Comparison of ENCODE assay signal across 8 mouse cellular contexts in the genomic region with DNA sequence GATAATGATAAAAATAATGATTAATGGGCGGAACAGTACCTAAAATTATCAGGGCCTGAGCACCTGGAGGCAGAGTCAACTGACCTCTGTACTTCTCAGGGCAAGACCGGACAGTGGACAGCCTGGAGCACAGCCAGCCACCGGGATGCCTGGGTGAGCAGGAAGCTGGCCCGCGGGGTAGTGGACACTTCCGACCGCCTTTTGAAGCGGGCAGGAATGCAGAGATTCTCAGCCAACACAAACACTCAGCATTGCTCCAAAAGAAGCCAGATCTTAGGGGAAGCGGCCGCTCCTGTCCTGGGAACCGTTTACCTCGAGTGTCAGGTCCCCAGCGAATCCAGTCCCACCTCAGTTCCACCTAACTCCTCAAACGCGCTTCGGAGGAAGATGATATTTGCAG. TPM values are rescaled to one million over a fixed set of nuclear protein-coding genes. Genes with fewer than 3 reads are reported as not detected.
A peak's percentile ranks its signal among the peaks of the same experiment; 100 is the strongest.
DNase-seq lines count a peak whose midpoint lies in the region; ATAC-seq and TF ChIP-seq lines count a peak whose summit lies in the region.

No protein-coding gene starts in this region.

- intact Hi-C loops in heart, postnatal 25 days (cut with DNase I): no loop called here

- H3K27ac ChIP-seq in forebrain, embryonic 16.5 days (ENCODE audit: low read length): no peak overlapping the region
- peak overlapping the region; percentile 96 for H3K27ac ChIP-seq in intestine, postnatal 0 days (ENCODE audit: low read depth, low read length)
- H3K27ac ChIP-seq in liver, postnatal 0 days (ENCODE audit: low read depth): peak overlapping the region; percentile 75

- no peak for ATAC-seq in forebrain, embryonic 16.5 days
- no peak for ATAC-seq in intestine, postnatal 0 days
- peak; percentile 46 for ATAC-seq in liver, postnatal 0 days

- H3K9ac ChIP-seq in forebrain, embryonic 16.5 days (replicated peaks; ENCODE audit: low read depth, low read length): 0 out of 2 replicates have a peak overlapping the region, but pooled peaks have one; percentile 9
- H3K9ac ChIP-seq in intestine, postnatal 0 days (ENCODE audit: low read depth, low read length): peak overlapping the region; percentile 77
- peak overlapping the region; percentile 62 for H3K9ac ChIP-seq in liver, postnatal 0 days (replicated peaks)

- TF ChIP-seq EP300 in liver, postnatal 0 days (IDR thresholded peaks at IDR 0.05; ENCODE audit: low read depth): no peak

- 12% methylated on average over 16 of the region's 16 CpGs for WGBS in forebrain, embryonic 16.5 days
- 5% methylated on average over 16 of the region's 16 CpGs for WGBS in intestine, postnatal 0 days
- WGBS in liver, postnatal 0 days (ENCODE audit: insufficient replicate concordance): 8% methylated on average over 16 of the region's 16 CpGs

- DNase-seq in heart, adult 11 months: peak; percentile 95
- no peak for DNase-seq in heart, postnatal 25 days (ENCODE audit: low spot score)
- peak; percentile 27 for DNase-seq in cerebellum, adult 11 months
- DNase-seq in liver, postnatal 0 days: peak; percentile 76
- DNase-seq in retina, embryonic 14.5 days (ENCODE audit: low spot score): peak; percentile 35
- DNase-seq in layer of hippocampus, postnatal 36 days: no peak

- H3K4me2 ChIP-seq in forebrain, embryonic 16.5 days (ENCODE audit: low read length): peak overlapping the region; percentile 75
- H3K4me2 ChIP-seq in intestine, postnatal 0 days (replicated peaks; ENCODE audit: low read depth): peak overlapping the region; percentile 76
- H3K4me2 ChIP-seq in liver, postnatal 0 days (ENCODE audit: low read depth, low read length): peak overlapping the region; percentile 78

- no peaks in the 10 kb centered on the region for H3K36me3 ChIP-seq in forebrain, embryonic 16.5 days (ENCODE audit: control insufficient read depth, insufficient read depth)
- H3K36me3 ChIP-seq in intestine, postnatal 0 days (ENCODE audit: control insufficient read depth, insufficient read depth): peaks cover 5% of the 10 kb centered on the region
- no peaks in the 10 kb centered on the region for H3K36me3 ChIP-seq in liver, postnatal 0 days (replicated peaks; ENCODE audit: insufficient read depth, low read length)

- TF ChIP-seq CTCF in intestine, postnatal 0 days (IDR thresholded peaks at IDR 0.05; ENCODE audit: low read depth): no peak
- no peak for TF ChIP-seq CTCF in liver, postnatal 0 days (IDR thresholded peaks at IDR 0.05; ENCODE audit: low read depth)

- peaks cover 15% of the 10 kb centered on the region for H3K27me3 ChIP-seq in forebrain, embryonic 16.5 days (replicated peaks; ENCODE audit: control insufficient read depth, insufficient read depth, low read length)
- no peaks in the 10 kb centered on the region for H3K27me3 ChIP-seq in intestine, postnatal 0 days (replicated peaks; ENCODE audit: control insufficient read depth, insufficient read depth, low read length)
- no peaks in the 10 kb centered on the region for H3K27me3 ChIP-seq in liver, postnatal 0 days (ENCODE audit: insufficient read depth, low read length)

- no peaks in the 10 kb centered on the region for H3K9me3 ChIP-seq in forebrain, embryonic 16.5 days (ENCODE audit: control insufficient read depth, low read length)
- H3K9me3 ChIP-seq in intestine, postnatal 0 days (ENCODE audit: control insufficient read depth): no peaks in the 10 kb centered on the region
- no peaks in the 10 kb centered on the region for H3K9me3 ChIP-seq in liver, postnatal 0 days (ENCODE audit: low read length)

- peak overlapping the region; percentile 39 for H3K4me3 ChIP-seq in forebrain, embryonic 16.5 days (replicated peaks; ENCODE audit: low read length)
- peak overlapping the region; percentile 54 for H3K4me3 ChIP-seq in intestine, postnatal 0 days (ENCODE audit: low read depth, low read length)
- peak overlapping the region; percentile 52 for H3K4me3 ChIP-seq in liver, postnatal 0 days (ENCODE audit: low read depth, low read length)

- peaks cover 14% of the 10 kb centered on the region for H3K4me1 ChIP-seq in forebrain, embryonic 16.5 days (replicated peaks; ENCODE audit: control insufficient read depth, insufficient read depth, low read length)
- H3K4me1 ChIP-seq in intestine, postnatal 0 days (replicated peaks; ENCODE audit: control insufficient read depth, insufficient read depth, low read length): peaks cover 11% of the 10 kb centered on the region; the same call in 1 of the 2 replicates
- peaks cover 25% of the 10 kb centered on the region for H3K4me1 ChIP-seq in liver, postnatal 0 days (ENCODE audit: insufficient read depth)

RNA-seq across cellular contexts. Expression of a gene that starts 1.0 kb away (rescaled TPM):
- 1 to 10 TPM; 5.1 to 6.9 TPM for total RNA-seq in heart, postnatal 25 days (2021)
- 5.6 and 6.4 TPM in 2 replicates for polyA plus RNA-seq in forebrain, embryonic 16.5 days (2015; fragmentation: Nextera tagmentation; extraction: Ambion mirVana)
- polyA plus RNA-seq in intestine, postnatal 0 days (2015; fragmentation: Nextera tagmentation; extraction: Ambion mirVana): 593 and 673 TPM in 2 replicates
- 194 and 201 TPM in 2 replicates for polyA plus RNA-seq in liver, postnatal 0 days (2015; fragmentation: Nextera tagmentation; extraction: Ambion mirVana)
- total RNA-seq in layer of hippocampus, postnatal 36 days (2021): 1 to 10 TPM in 1 of 2 experiments, under 1 TPM in 1; 0.58 to 1.1 TPM

RNA-seq across cellular contexts. Expression of a gene that starts 48.0 kb away (rescaled TPM):
- total RNA-seq in heart, postnatal 25 days (2021): 100 to 1,000 TPM; 246 to 290 TPM
- 1,146 and 1,367 TPM in 2 replicates for polyA plus RNA-seq in forebrain, embryonic 16.5 days (2015; fragmentation: Nextera tagmentation; extraction: Ambion mirVana)
- polyA plus RNA-seq in intestine, postnatal 0 days (2015; fragmentation: Nextera tagmentation; extraction: Ambion mirVana): 3,066 and 3,164 TPM in 2 replicates
- 2,261 and 2,342 TPM in 2 replicates for polyA plus RNA-seq in liver, postnatal 0 days (2015; fragmentation: Nextera tagmentation; extraction: Ambion mirVana)
- 100 to 1,000 TPM; 379 to 403 TPM for total RNA-seq in layer of hippocampus, postnatal 36 days (2021)

RNA-seq across cellular contexts. Expression of a gene that starts 48.1 kb away (rescaled TPM):
- 1 to 10 TPM; 4.1 to 4.7 TPM for total RNA-seq in heart, postnatal 25 days (2021)
- 22.8 and 28.6 TPM in 2 replicates for polyA plus RNA-seq in forebrain, embryonic 16.5 days (2015; fragmentation: Nextera tagmentation; extraction: Ambion mirVana)
- polyA plus RNA-seq in intestine, postnatal 0 days (2015; fragmentation: Nextera tagmentation; extraction: Ambion mirVana): 8.2 and 8.7 TPM in 2 replicates
- polyA plus RNA-seq in liver, postnatal 0 days (2015; fragmentation: Nextera tagmentation; extraction: Ambion mirVana): 5.1 and 5.5 TPM in 2 replicates
- total RNA-seq in layer of hippocampus, postnatal 36 days (2021): 1 to 10 TPM; 6.0 to 8.6 TPM

Comparison
In these comparisons a context has a peak if more than half of its experiments do, and no peak if none do; other contexts are left out.
1. DNase-seq: peak in heart, adult 11 months (single experiment), cerebellum, adult 11 months (single experiment), liver, postnatal 0 days (single experiment) and retina, embryonic 14.5 days (single experiment); none in heart, postnatal 25 days (single experiment) and layer of hippocampus, postnatal 36 days (0 of 2).
2. H3K9ac ChIP-seq: peak in every context shown above with its lines; median percentile 77 in intestine, postnatal 0 days; 62 in liver, postnatal 0 days; 9 in forebrain, embryonic 16.5 days.
3. RNA of a gene that starts 1.0 kb away (polyA plus RNA-seq): 593 to 673 TPM in intestine, postnatal 0 days and 194 to 201 TPM in liver, postnatal 0 days; 5.6 to 6.4 TPM in forebrain, embryonic 16.5 days; every median in the first group is over 10 times any median in the second.
4. Peak in every context shown above with its lines, with median percentiles within 50 percentile points of each other: H3K4me2 ChIP-seq and H3K4me3 ChIP-seq.